Mouse (Mus musculus) G1E (cell line): ENCODE measurements around the gene Arl15. TPM values are rescaled to one million over a fixed set of nuclear protein-coding genes. Genes with fewer than 3 reads are reported as not detected.

Source experiments
- ATAC-seq: 2 replicates; pipeline ENCODE4 v1.8.0; 2016; ENCODE audit warnings: mild to moderate bottlenecking; ENCODE audit not compliant: insufficient number of reproducible peaks, poor library complexity, low FRiP score, severe bottlenecking; ENCODE audit errors: extremely low read depth
- DNase-seq: peaks from one replicate; pipeline ENCODE4 v3.0.0; 2012; ENCODE audit warnings: low spot score
- H3K27me3 ChIP-seq: 2 replicates; pipeline ENCODE4 v1.6.1; 2012; ENCODE audit warnings: mild to moderate bottlenecking, low read length, inconsistent platforms; ENCODE audit not compliant: insufficient read depth
- H3K36me3 ChIP-seq: replicated peaks from 2 replicates; pipeline ENCODE3; 2012; ENCODE audit warnings: mild to moderate bottlenecking, inconsistent platforms
- H3K4me1 ChIP-seq: 2 replicates; pipeline ENCODE4 v1.6.1; 2012; ENCODE audit warnings: low read depth, low read length, inconsistent platforms, mixed read lengths; ENCODE audit not compliant: insufficient read depth
- H3K4me3 ChIP-seq: 2 replicates; pipeline ENCODE4 v1.5.1; 2012; ENCODE audit warnings: low read depth, mild to moderate bottlenecking, inconsistent platforms, low read length, moderate library complexity, mixed read lengths
- H3K9me3 ChIP-seq: replicated peaks from 2 replicates; pipeline ENCODE4 v1.6.1; 2012; ENCODE audit warnings: inconsistent platforms
- CTCF ChIP-seq: IDR thresholded peaks from 2 replicates; pipeline ENCODE4 v1.5.1; 2012; ENCODE audit warnings: low read depth, low read length, inconsistent platforms, mixed read lengths
- GATA1 ChIP-seq: IDR thresholded peaks from 2 replicates; pipeline ENCODE4 v1.6.1; 2012; ENCODE audit warnings: borderline replicate concordance, low read length, inconsistent platforms, mixed read lengths
- GATA2 ChIP-seq: IDR thresholded peaks from 2 replicates; pipeline ENCODE4 v1.6.1; 2012; ENCODE audit warnings: low read depth, low read length, inconsistent platforms, borderline replicate concordance
- POLR2AphosphoS5 ChIP-seq: IDR thresholded peaks from 2 replicates; pipeline ENCODE4 v1.6.1; 2012; ENCODE audit warnings: low read depth, low read length, inconsistent platforms; ENCODE audit not compliant: insufficient replicate concordance
- TAL1 ChIP-seq: conservative IDR thresholded peaks from 2 replicates; pipeline ENCODE4 v1.6.1; 2012; ENCODE audit warnings: low read depth, low read length, inconsistent platforms, mixed read lengths
- polyA plus RNA-seq: library from polyadenylated mRNA; stranded (reverse); fragments of >175 nt; gene quantifications from 2 replicates; pipeline ENCODE4 v1.2.3, GENCODE M21; 2012
- total RNA-seq, 2 experiments: library from RNA; stranded (forward) in 1 of 2; stranded (reverse) in 1 of 2; fragments of 200-1000 nt in 1 of 2; fragments of >200 nt in 1 of 2; fragmentation: Nextera tagmentation in 1 of 2; gene quantifications; 2 replicates each; pipeline ENCODE4 v1.2.3; 2014 to 2017

Arl15 gene
- total and polyA plus RNA-seq, 3 experiments, result 3.2 to 73.8 (median 64.0) TPM

DNA sequence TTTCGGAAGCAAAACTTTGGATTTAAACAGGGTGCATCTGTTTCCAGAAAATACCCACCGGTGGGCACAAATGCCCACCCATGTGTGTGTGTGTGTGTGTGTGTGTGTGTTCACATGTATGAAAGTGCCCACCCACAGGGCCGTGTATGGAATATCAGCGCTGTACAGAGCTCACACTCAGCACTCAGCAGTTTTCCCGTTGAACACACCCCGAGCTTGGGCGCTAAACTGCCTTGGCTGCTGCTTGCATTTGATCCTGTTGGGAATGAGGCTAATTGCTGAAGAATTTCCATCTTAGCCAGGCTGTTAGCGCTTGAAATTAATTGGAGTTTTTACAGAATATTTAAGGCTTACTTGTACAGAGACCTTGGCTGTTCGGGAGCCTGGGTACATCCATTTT lies 282.9 kb downstream of the Arl15 start:
- H3K27me3 ChIP-seq, result no peaks in the 10 kb centered on the region
- H3K4me1 ChIP-seq, result no peaks in the 10 kb centered on the region
- H3K36me3 ChIP-seq, result peaks cover 83% of the 10 kb centered on the region
- DNase-seq (no peak), ATAC-seq (no peak)
- no peaks in the 10 kb centered on the region for H3K9me3 ChIP-seq
- no peak overlapping the region for H3K4me3 ChIP-seq
- TF ChIP-seq CTCF (no peak), GATA2 (no peak), TAL1 (no peak), GATA1 (no peak), POLR2AphosphoS5 (no peak)

- DNase-seq (no peak), ATAC-seq (no peak)
- H3K4me1 ChIP-seq, result no peaks in the 10 kb centered on the region; the same call in 1 of the 2 replicates
- no peaks in the 10 kb centered on the region for H3K27me3 ChIP-seq
- H3K9me3 ChIP-seq, result no peaks in the 10 kb centered on the region
- no peak overlapping the region for H3K4me3 ChIP-seq
- no peak for TF ChIP-seq TAL1
- no peak for TF ChIP-seq POLR2AphosphoS5
- TF ChIP-seq GATA1, result no peak
- no peak for TF ChIP-seq GATA2
- TF ChIP-seq CTCF, result no peak
- H3K36me3 ChIP-seq, result peaks cover 85% of the 10 kb centered on the region
Observed at GRCm38 (mm10) chr13:114077584-114078270, 283.4 kb downstream of the Arl15 start.

DNA sequence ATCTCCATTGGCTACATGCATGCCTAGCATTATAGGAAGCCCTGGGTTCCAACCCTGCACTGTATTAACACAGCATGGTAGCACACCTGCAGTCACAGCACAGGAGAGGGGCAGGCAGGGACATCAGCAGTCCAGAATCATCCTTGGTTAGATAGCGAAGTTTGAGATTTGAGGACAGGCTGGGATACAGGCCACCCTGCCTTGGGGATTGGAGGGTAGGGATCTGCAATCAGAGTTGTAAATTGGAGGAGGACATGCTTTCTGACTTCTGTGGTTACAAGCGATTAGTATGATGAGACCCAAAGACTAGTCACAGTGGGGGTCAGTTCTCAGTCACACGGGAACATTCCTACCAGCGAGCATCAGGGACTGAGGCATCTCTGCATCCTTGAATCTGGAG lies 284.5 kb downstream of the Arl15 start:
- no peaks in the 10 kb centered on the region for H3K9me3 ChIP-seq
- peaks cover 90% of the 10 kb centered on the region for H3K36me3 ChIP-seq
- ATAC-seq (no peak), DNase-seq (no peak)
- TF ChIP-seq GATA1, result no peak
- TF ChIP-seq GATA2, result no peak
- no peak for TF ChIP-seq POLR2AphosphoS5
- TF ChIP-seq TAL1, result no peak
- TF ChIP-seq CTCF, result no peak
- no peaks in the 10 kb centered on the region; the same call in 1 of the 2 replicates for H3K4me1 ChIP-seq
- H3K4me3 ChIP-seq, result no peak overlapping the region
- no peaks in the 10 kb centered on the region for H3K27me3 ChIP-seq

GRCm38 (mm10) chr13:114079751-114080150 lies 285.4 kb downstream of the Arl15 start:
- Histone ChIP-seq H3K9me3 (no peaks in the 10 kb centered on the region), H3K36me3 (peaks cover 93% of the 10 kb centered on the region), H3K4me1 (no peaks in the 10 kb centered on the region; the same call in 1 of the 2 replicates), H3K4me3 (no peak overlapping the region), H3K27me3 (no peaks in the 10 kb centered on the region)
- DNase-seq, result no peak
- ATAC-seq, result no peak
- no peak for TF ChIP-seq TAL1
- no peak for TF ChIP-seq CTCF

DNA sequence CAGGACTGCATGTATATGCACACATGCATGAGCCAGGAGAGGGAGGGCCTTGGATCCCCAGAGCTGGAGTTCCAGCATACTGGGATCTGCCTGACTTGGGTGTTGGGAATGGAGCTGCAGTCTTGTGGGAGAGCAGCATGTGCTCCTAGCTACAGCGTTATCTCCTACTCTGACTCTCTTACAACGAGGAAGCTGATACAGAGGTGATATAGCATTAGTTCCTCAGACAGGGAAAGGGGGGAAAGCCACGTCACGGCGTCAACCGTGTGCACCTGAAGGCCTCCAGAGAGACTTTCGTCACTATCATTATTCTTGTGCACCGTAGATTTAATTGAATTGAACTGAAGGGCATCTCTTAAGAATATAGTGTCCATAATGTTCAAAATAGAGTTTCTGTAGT lies 286.2 kb downstream of the Arl15 start:
- Histone ChIP-seq H3K4me3 (no peak overlapping the region), H3K4me1 (no peaks in the 10 kb centered on the region; the same call in 1 of the 2 replicates), H3K36me3 (peaks cover 93% of the 10 kb centered on the region), H3K27me3 (no peaks in the 10 kb centered on the region), H3K9me3 (no peaks in the 10 kb centered on the region)
- TF ChIP-seq GATA1 (no peak), CTCF (no peak), TAL1 (no peak), GATA2 (no peak), POLR2AphosphoS5 (no peak)
- DNase-seq, result no peak
- ATAC-seq, result no peak

DNA sequence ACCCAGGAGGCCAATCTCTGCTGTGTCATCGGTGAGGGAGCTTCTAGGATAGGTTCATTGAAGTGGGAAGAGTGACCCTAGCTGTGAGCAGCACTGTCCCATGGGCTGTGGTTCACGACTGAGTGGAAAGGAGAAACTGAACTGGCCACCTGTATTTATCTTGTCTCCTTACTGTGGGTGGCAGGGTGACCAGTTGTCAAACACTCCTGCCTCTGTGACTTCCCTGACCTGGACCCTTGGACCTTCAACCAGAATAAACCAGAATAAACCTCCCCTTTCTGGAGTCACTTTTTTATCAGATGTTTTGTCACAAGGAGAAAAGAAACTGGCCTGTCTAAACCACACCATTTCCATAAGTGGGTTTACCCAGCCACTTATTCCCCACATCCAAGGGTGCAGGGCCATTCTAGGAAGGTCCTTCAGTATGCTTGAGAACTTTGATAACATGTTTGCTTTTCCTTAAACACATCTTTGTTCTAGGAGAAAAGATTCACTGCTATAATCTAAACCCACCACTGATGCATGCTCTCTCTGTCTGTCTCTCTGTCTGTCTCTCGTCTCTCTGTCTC lies 289.3 kb downstream of the Arl15 start:
- H3K4me3 ChIP-seq, result no peak overlapping the region
- TF ChIP-seq CTCF, result no peak
- TF ChIP-seq GATA2, result no peak
- no peak for TF ChIP-seq POLR2AphosphoS5
- no peak for TF ChIP-seq TAL1
- no peak for TF ChIP-seq GATA1
- no peak for DNase-seq
- H3K27me3 ChIP-seq, result no peaks in the 10 kb centered on the region
- ATAC-seq, result no peak
- H3K36me3 ChIP-seq, result peaks cover 90% of the 10 kb centered on the region
- H3K4me1 ChIP-seq, result no peaks in the 10 kb centered on the region; the same call in 1 of the 2 replicates
- H3K9me3 ChIP-seq, result no peaks in the 10 kb centered on the region

DNA sequence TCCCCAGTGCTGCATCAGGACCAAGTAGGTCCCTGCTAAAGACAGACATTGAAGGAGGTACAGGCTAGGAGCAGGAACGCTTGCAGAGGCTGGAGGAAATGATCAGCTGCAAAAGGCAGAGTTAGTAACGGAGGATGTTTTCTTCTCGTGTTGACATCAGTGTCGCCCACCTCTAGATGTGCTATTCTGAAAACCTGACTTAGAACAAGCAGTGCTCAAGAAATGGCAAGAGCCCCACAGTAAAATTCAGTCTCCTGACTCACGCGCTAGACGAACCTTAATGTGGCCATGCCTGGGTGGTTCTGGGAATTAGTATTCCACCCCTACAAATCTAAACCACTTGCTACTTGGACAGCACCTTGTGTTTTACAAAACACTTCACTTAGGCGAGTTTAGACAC lies 291.1 kb downstream of the Arl15 start:
- no peak for DNase-seq
- Histone ChIP-seq H3K4me3 (no peak overlapping the region), H3K4me1 (no peaks in the 10 kb centered on the region; the same call in 1 of the 2 replicates), H3K27me3 (no peaks in the 10 kb centered on the region), H3K9me3 (no peaks in the 10 kb centered on the region), H3K36me3 (peaks cover 92% of the 10 kb centered on the region)
- no peak for ATAC-seq
- TF ChIP-seq POLR2AphosphoS5 (no peak), TAL1 (no peak), GATA2 (no peak), CTCF (no peak), GATA1 (no peak)
